Mouse (Mus musculus) frontal cortex, postnatal 36 days (tissue): Measurements from ENCODE around the gene Palb2.
"Not testable (repeated sequence)": the region's sequence is repeated elsewhere in the genome, so short reads cannot be mapped to it uniquely, and the experiment has no call there.

Source experiments
- DNase-seq, 2 experiments: peaks; one replicate each; pipeline ENCODE4 v3.0.0; 2022; ENCODE audit warnings: low spot score in 2 of 2

The Palb2 gene

GRCm38 (mm10) chr7:122101014-122101746 lies 31.6 kb downstream of the Palb2 start:
- not testable (repeated sequence) for DNase-seq

DNA sequence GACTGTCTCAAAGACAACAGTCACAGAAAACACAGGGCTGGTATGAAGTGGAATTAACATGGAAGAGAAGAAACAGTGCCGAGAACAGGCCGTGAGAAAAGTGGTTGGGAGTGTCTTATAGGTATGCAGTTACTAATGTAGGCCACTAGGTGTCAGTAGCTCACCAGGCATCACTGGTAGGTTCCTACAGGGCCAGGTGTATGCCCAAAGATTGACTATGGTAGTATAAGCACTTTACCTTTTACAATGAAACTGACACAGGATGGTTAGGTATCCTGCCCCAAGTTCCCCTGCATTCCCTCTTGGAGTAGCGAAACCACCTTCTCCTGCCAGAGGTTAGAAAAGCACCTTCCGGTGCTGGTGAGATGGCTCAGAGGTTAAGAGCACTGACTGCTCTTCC lies 33.6 kb downstream of the Palb2 start:
- DNase-seq = peak in 1 of 2 experiments; percentile 29

DNA sequence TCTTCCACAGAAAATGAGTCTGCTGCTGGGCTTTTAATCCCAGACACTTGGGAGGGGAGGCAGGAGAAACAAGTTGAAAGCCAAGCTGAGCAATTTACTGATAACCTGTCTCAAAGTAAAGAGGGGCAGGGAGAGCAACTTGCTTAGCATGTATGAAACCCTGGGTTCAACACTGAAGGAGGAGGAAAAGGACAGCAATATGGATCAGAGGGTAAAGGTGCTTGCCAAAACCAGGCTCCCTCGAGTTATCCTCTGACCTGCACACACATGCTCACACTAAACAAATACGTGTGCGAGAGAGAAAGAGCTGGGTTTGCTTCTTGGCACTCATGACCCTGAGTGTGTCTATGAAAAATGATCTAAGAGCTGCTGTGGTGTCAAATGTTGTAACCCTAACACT lies 34.8 kb downstream of the Palb2 start:
- no peak for DNase-seq

DNA sequence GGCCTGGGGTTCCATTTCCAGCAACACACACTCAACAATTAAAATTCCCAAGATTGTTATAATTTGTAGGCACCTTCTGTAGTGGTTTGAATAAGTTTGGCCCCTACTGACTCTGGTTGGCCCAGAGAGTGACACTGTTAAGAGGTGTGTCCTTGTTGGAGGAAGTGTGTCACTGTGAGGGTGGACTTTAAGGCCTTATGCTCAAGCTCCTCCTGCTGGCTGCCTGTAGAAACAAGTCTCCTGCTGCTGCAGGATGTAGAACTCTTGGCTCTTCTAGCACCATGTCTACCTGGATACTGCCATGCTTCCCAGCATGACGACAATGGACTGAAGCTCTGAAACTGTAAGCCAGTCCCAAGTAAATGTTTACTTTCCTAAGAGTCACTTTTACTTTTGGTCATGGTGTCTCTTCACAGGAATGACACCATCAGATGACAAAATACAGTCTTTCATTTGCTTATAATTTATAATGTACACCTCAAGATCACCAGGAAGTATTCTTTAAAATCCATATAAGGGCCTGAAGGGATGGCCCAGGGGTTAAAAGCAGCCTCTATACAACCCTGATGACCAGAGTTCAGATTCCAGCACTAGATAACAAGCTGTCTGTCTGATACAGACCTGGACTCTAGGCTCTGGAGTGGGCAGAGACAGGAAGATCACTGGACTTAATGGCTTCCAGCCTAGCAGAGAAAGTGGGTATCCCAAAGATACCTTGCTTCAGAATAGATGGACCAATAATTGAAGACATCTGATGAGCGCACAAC lies 38.0 kb downstream of the Palb2 start:
- DNase-seq = no peak

- DNase-seq = no peak
Observed at GRCm38 (mm10) chr7:122087195-122087982, 45.4 kb downstream of the Palb2 start.

DNA sequence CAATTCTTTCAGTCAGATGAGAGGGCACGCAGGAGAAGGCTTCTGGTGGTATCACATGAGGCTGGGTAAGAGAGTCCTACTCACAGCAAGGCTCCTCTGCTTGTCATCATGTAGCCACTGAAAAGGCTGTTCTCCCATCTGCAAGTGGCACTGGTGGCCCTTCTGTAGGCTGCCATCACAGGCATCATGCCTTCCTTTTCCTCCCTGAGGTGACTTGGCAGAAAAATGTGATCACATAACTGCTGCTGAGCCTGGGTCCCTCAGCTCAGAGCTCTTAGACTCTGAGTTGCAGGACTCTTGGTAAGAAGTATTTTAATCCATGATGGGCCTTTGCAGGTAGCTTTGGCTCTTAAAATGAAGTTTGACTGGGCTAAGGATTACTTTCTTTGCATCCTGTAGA lies 51.7 kb downstream of the Palb2 start:
- no peak for DNase-seq

DNA sequence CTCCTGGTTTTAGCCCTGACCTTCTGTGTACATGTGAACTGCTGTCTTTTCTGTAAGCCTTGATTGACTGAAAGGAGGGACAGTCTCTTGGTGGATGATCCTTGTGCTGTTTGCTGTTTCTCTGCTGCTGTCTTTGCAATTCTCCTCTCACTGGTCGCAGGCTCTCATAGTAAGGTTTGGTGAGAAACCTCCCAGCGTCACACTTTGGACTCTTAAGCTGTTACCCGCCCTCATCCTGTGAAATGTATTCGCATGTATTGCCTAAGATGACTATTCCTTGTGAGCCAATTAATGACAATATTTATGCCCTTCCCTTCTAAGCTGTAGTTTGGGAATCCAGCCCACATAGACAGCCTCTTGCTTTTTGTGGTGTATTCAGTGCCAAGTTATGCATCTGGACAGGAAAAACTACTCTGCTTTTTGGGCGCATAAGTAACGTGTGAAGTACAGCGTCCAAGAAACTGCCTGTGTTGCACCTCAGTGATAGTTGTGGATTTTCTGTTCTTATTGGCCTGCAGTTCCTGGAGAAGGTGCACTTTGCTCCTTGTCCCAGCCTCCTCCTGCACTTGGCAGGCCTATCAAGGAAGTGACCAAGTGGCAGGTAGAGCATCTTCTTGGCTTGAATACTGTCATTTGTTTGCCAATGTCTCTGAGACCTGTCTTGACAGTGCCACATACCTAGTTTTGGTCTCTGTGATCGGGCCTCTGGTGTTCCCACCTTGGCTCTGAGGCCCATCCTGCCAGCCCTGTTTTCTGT lies 52.8 kb downstream of the Palb2 start:
- DNase-seq = no peak

GRCm38 (mm10) chr7:122074374-122074773 lies 58.4 kb downstream of the Palb2 start:
- no peak for DNase-seq

DNA sequence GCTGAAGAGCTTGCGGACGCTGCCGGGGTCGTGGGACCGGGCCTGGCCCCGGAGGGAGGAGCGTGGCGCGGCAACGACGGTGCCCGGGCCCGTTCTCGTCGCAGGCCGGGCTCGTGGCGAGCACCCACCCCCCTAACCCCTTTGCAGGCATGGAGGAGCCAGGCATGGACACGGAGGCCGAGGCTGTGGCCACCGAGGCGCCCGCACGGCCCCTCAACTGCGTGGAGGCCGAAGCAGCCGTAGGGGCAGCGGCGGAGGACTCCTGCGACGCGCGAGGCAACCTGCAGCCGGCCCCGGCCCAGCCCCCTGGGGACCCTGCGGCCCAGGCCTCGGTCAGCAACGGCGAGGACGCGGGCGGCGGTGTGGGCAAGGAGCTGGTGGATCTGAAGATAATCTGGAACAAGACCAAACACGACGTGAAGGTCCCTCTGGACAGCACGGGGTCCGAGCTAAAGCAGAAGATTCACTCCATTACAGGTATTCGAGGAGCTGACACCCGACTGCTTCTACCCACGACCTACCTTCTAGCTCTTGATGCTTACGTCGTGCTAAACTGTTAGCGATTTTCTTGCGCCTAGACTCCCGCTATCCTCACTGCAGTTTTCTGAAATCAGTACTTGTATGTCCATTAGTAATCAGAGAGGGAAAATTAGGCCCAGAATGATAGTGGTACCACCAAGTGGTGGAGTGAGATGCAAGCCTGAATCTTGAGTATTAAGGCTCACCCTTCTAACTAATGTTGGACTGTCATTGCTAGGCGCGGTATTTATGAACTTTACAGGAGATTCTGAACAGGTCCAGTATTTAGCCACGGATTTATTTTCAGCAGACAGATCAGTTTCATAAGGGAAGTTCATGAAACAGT lies 65.0 kb downstream of the Palb2 start:
- peak in 1 of 2 experiments; percentile 21 for DNase-seq

- peak; percentile 97 to 99 for DNase-seq
Observed at GRCm38 (mm10) chr7:122066945-122067516, 65.8 kb downstream of the Palb2 start, which contains the start of the genes Ubfd1 and Ears2. TSS of gene Ubfd1 (plus strand) at chr7:122067175. TSS of gene Ears2 (minus strand) at chr7:122067263.

- DNase-seq = no peak
Observed at GRCm38 (mm10) chr7:122066102-122066944, 66.5 kb downstream of the Palb2 start.

GRCm38 (mm10) chr7:122065656-122066055 lies 67.1 kb downstream of the Palb2 start:
- no peak for DNase-seq
